Comparison of ENCODE assay signal across 10 mouse cellular contexts in the genomic region with DNA sequence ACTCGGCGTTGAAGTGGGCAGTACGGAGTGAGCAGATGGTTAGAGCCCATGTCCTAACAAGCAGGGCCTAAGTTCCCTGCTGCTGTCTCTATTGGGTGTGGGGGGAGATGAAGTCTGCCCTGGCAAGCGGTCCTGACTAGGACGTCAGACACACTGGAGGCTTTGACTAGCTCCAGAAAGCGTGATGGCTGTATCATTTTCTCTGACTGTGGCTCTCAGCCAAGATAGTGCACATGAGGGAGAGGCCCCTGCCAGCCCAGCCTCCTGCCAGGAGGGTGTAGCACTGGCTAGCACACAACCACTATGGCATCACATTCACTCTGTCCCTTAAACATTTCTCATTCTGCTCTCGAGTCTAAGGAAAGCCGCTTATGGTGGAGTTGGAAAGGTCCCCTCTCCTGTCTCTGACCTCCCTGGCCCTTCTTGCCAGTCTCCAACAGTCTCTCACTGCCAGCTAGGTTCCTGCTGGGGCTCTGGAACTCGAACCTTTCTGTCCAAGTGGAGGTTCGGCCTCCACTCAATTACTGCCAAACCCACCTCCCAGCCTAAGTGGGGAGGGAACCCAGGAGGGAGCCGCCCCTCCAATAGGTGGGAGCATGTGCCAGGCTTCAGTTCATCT. TPM values are rescaled to one million over a fixed set of nuclear protein-coding genes. Genes with fewer than 3 reads are reported as not detected.
DNase-seq lines count a peak whose midpoint lies in the region; ATAC-seq lines count a peak whose summit lies in the region.
"Had no signal": no experiment of that assay in that cellular context is flagged by ENCODE, and none has a peak within 500 bp of the region (broad histone marks: within the 10 kb centered on the region; RNA-seq: fewer than 3 reads in every experiment).

No protein-coding gene starts in this region.

- no peak overlapping the region for H3K9ac ChIP-seq in heart, embryonic 16.5 days (ENCODE audit: low read length)
- no peak overlapping the region for H3K9ac ChIP-seq in kidney, embryonic 14.5 days (ENCODE audit: low read depth, low read length)

- 58% methylated on average over 11 of the region's 11 CpGs for WGBS in heart, embryonic 16.5 days
- WGBS in kidney, embryonic 14.5 days = 78% methylated on average over 11 of the region's 11 CpGs

- no peaks in the 10 kb centered on the region for H3K36me3 ChIP-seq in heart, embryonic 16.5 days (ENCODE audit: control insufficient read depth, insufficient read depth)
- H3K36me3 ChIP-seq in kidney, embryonic 14.5 days (ENCODE audit: control insufficient read depth, insufficient read depth, low read length) = no peaks in the 10 kb centered on the region

- no peak overlapping the region for H3K4me2 ChIP-seq in heart, embryonic 16.5 days (ENCODE audit: low read depth, low read length)
- no peak overlapping the region for H3K4me2 ChIP-seq in kidney, embryonic 14.5 days (replicated peaks; ENCODE audit: low read depth, low read length)

- H3K9me3 ChIP-seq in heart, embryonic 16.5 days (replicated peaks; ENCODE audit: control insufficient read depth, low read length) = no peaks in the 10 kb centered on the region
- H3K9me3 ChIP-seq in kidney, embryonic 14.5 days (ENCODE audit: control insufficient read depth, low read length) = no peaks in the 10 kb centered on the region
- H3K9me3 ChIP-seq: megakaryocyte, embryonic 14.5 days had no signal

- intact Hi-C loops in gastrocnemius, postnatal 14 days (cut with DNase I; ENCODE audit: low total_unique reads) = no loop called here

- ATAC-seq in heart, embryonic 16.5 days (replicated peaks; ENCODE audit: extremely low read depth, insufficient read depth, low FRiP score) = peak; percentile 70; the same call in 1 of the 2 replicates
- ATAC-seq in kidney, embryonic 14.5 days (ENCODE audit: low FRiP score, low TSS enrichment) = no peak

- H3K27me3 ChIP-seq in heart, embryonic 16.5 days (ENCODE audit: control insufficient read depth, insufficient read depth, low read length) = no peaks in the 10 kb centered on the region
- no peaks in the 10 kb centered on the region for H3K27me3 ChIP-seq in kidney, embryonic 14.5 days (ENCODE audit: control insufficient read depth, insufficient read depth, low read length)

- no peak overlapping the region for H3K4me3 ChIP-seq in heart, embryonic 16.5 days (ENCODE audit: low read length)
- no peak overlapping the region for H3K4me3 ChIP-seq in kidney, embryonic 14.5 days (ENCODE audit: low read length)
- H3K4me3 ChIP-seq: megakaryocyte, embryonic 14.5 days had no signal

- no peak overlapping the region for H3K27ac ChIP-seq in heart, embryonic 16.5 days (ENCODE audit: low read length)
- H3K27ac ChIP-seq in kidney, embryonic 14.5 days (ENCODE audit: low read depth, low read length) = no peak overlapping the region
- H3K27ac ChIP-seq: kidney, postnatal 0 days had no signal

- H3K4me1 ChIP-seq in heart, embryonic 16.5 days (ENCODE audit: control insufficient read depth, insufficient read depth, low read length) = peaks cover 13% of the 10 kb centered on the region
- no peaks in the 10 kb centered on the region for H3K4me1 ChIP-seq in kidney, embryonic 14.5 days (ENCODE audit: control insufficient read depth, insufficient read depth, low read length)

- DNase-seq in gastrocnemius, postnatal 14 days = peak; percentile 29
- no peak for DNase-seq in gastrocnemius, postnatal 4 days (ENCODE audit: low spot score in 2 of 2)
- DNase-seq in right cerebral cortex, adult 18-20 months = peak; percentile 30
- DNase-seq in right cerebral cortex, postnatal 14 days = no peak
- peak; percentile 74 for DNase-seq in telencephalon, adult 2 months (ENCODE audit: low read depth, low spot score)
- no peak for DNase-seq in thymus, postnatal 36 days

RNA-seq across cellular contexts. Expression of gene Sgk2, which starts 11.9 kb away (rescaled TPM):
- not detected for total RNA-seq in gastrocnemius, postnatal 14 days (2021)
- not detected for total RNA-seq in gastrocnemius, postnatal 4 days (2021)
- polyA plus RNA-seq in heart, embryonic 16.5 days (2015; fragmentation: Nextera tagmentation; extraction: Ambion mirVana) = 0.09 TPM in 1 of 2 replicates, not detected in the other
- 0.97 and 2.5 TPM in 2 replicates for polyA plus RNA-seq in kidney, embryonic 14.5 days (2014; fragmentation: Nextera tagmentation; extraction: Ambion mirVana)

RNA-seq across cellular contexts. Expression of gene L3mbtl1, which starts 32.0 kb away (rescaled TPM):
- not detected for total RNA-seq in gastrocnemius, postnatal 14 days (2021)
- under 1 TPM; 0.17 to 0.70 TPM for total RNA-seq in gastrocnemius, postnatal 4 days (2021)
- polyA plus RNA-seq in heart, embryonic 16.5 days (2015; fragmentation: Nextera tagmentation; extraction: Ambion mirVana) = 0.04 and 0.07 TPM in 2 replicates
- polyA plus RNA-seq in kidney, embryonic 14.5 days (2014; fragmentation: Nextera tagmentation; extraction: Ambion mirVana) = 0.07 TPM in 1 of 2 replicates, not detected in the other

RNA-seq across cellular contexts. Expression of gene Ift52, which starts 41.9 kb away (rescaled TPM):
- total RNA-seq in gastrocnemius, postnatal 14 days (2021) = 10 to 100 TPM; 11.1 to 11.3 TPM
- 10 to 100 TPM; 21.1 to 21.5 TPM for total RNA-seq in gastrocnemius, postnatal 4 days (2021)
- 33.9 and 34.8 TPM in 2 replicates for polyA plus RNA-seq in heart, embryonic 16.5 days (2015; fragmentation: Nextera tagmentation; extraction: Ambion mirVana)
- polyA plus RNA-seq in kidney, embryonic 14.5 days (2014; fragmentation: Nextera tagmentation; extraction: Ambion mirVana) = 43.4 and 56.0 TPM in 2 replicates

RNA-seq across cellular contexts. Expression of gene Srsf6, which starts 43.9 kb away (rescaled TPM):
- total RNA-seq in gastrocnemius, postnatal 14 days (2021) = 10 to 100 TPM; 51.0 to 53.3 TPM
- 100 to 1,000 TPM; 125 to 132 TPM for total RNA-seq in gastrocnemius, postnatal 4 days (2021)
- polyA plus RNA-seq in heart, embryonic 16.5 days (2015; fragmentation: Nextera tagmentation; extraction: Ambion mirVana) = 112 and 129 TPM in 2 replicates
- 215 and 243 TPM in 2 replicates for polyA plus RNA-seq in kidney, embryonic 14.5 days (2014; fragmentation: Nextera tagmentation; extraction: Ambion mirVana)

Comparison
In these comparisons a context has a peak if more than half of its experiments do, and no peak if none do; other contexts are left out.
1. DNase-seq: peak in gastrocnemius, postnatal 14 days (single experiment), right cerebral cortex, adult 18-20 months (single experiment) and telencephalon, adult 2 months (single experiment); none in gastrocnemius, postnatal 4 days (0 of 2), right cerebral cortex, postnatal 14 days (single experiment) and thymus, postnatal 36 days (0 of 2).